Mouse (Mus musculus) lung, postnatal 0 days (tissue): ENCODE data around the gene Gpc2.

ENCODE experiments used
- CTCF ChIP-seq: IDR thresholded peaks from 2 replicates; pipeline ENCODE4 v1.5.1; 2016; ENCODE audit warnings: antibody characterized with exemption, mild to moderate bottlenecking
- EP300 ChIP-seq: IDR thresholded peaks from 2 replicates; pipeline ENCODE4 v1.6.1; 2016; ENCODE audit warnings: antibody characterized with exemption, mild to moderate bottlenecking, control low read depth

DNA sequence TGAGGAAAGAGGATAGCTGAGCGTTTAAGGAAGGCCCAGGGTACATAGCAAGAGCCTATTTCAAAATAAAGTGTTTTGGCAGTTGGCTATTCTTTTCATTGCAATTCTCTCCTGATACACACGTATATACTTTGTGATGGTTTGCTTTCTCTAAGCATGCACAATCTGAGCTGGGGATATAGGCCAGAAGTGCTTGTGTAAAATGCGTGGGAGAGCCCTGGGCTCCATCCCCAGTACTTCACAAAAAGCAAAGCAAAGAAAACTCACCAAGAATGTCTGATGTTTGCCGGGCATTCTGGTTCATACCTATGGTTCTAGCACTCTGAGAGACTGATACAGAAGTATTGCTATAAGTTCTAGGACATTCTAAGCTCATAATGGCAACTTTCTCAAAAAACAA lies 10.8 kb downstream of the Gpc2 start:
- TF ChIP-seq CTCF = no peak
- TF ChIP-seq EP300 = no peak
